Mouse (Mus musculus) liver, adult 2 months (tissue): ENCODE measurements around the gene Slc43a3.

Experiments used
- CTCF ChIP-seq: fragments of 200-500 bp; IDR thresholded peaks from 2 replicates; pipeline ENCODE4 v1.5.1; 2011; ENCODE audit warnings: low read depth, low read length, control low read depth
- POLR2A ChIP-seq: fragments of 200-500 bp; IDR thresholded peaks from 2 replicates; pipeline ENCODE4 v1.6.1; 2011; ENCODE audit warnings: low read length, control low read depth; ENCODE audit not compliant: insufficient read depth; ENCODE audit errors: extremely low read depth

- TF ChIP-seq CTCF (no peak), POLR2A (no peak)
These were observed 3.3 kb downstream of the Slc43a3 start for GRCm38 (mm10) chr2:84939711-84940110.
